Mouse (Mus musculus) hematopoietic stem cell, adult 5-6 weeks (primary cell): Measurements from ENCODE around the gene Ift122. TPM values are rescaled to one million over a fixed set of nuclear protein-coding genes. Genes with fewer than 3 reads are reported as not detected.

ENCODE experiments used
- ATAC-seq, 2 experiments: fragments of 125-278 bp in 1 of 2; replicated peaks in 1 of 2; 2 replicates each; pipeline ENCODE4 v1.8.0; 2016 to 2017; ENCODE audit warnings: inconsistent platforms in 2 of 2, mild to moderate bottlenecking in 2 of 2, moderate number of reproducible peaks in 2 of 2, low read depth in 1 of 2, moderate TSS enrichment in 1 of 2; ENCODE audit not compliant: low FRiP score in 2 of 2, poor library complexity in 2 of 2, severe bottlenecking in 2 of 2, insufficient read depth in 1 of 2, low TSS enrichment in 1 of 2
- total RNA-seq: library from RNA; stranded (forward); fragments of 172-1452, 232-1000 nt; gene quantifications from 2 replicates; pipeline ENCODE4 v1.2.3, GENCODE M21; 2017

The Ift122 gene
- total RNA-seq, 1 experiment from 2014 or later, result 10.6 TPM

DNA sequence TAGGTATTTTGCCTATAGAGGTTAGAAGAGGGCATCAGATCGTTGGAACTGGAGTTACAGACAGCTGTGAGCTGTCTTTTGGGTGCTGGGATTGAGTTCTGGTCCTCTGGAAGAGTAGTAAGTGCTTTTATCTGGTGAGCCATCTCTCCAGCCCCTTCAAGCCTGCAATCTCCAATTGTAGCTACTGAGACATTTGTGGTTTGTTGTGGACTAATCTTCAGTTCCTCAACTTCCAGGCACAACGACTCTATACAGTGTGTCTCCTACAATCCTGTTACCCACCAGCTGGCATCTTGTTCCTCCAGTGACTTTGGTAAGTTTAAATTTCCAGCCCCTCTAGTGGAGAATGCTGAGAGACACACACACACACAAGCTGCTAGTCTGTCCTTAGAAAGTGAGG, 24.0 kb downstream of the Ift122 start:
- ATAC-seq, result no peak

GRCm38 (mm10) chr6:115878694-115879093, 25.4 kb downstream of the Ift122 start:
- no peak for ATAC-seq

- no peak for ATAC-seq
These were observed 26.5 kb downstream of the Ift122 start for GRCm38 (mm10) chr6:115879736-115880135.

DNA sequence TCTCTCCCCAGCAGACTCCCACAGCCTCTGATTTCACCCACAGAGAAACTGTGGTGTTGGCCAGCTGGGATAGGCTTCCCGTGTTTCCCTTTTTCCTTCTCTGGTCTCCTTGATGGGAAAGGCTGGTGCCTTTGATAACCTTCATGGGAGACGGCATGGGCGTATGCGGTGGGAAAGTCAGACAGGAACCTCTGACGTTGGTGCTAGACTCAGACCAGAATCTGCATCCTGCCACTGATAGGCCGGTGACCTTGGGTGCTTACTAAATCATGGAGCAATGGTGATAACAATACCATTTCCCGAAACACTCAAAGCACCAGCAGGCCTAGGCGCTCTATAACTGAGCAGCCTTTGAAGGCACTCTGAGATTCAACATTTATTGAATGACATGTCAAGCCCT, 27.5 kb downstream of the Ift122 start:
- ATAC-seq, result no peak

DNA sequence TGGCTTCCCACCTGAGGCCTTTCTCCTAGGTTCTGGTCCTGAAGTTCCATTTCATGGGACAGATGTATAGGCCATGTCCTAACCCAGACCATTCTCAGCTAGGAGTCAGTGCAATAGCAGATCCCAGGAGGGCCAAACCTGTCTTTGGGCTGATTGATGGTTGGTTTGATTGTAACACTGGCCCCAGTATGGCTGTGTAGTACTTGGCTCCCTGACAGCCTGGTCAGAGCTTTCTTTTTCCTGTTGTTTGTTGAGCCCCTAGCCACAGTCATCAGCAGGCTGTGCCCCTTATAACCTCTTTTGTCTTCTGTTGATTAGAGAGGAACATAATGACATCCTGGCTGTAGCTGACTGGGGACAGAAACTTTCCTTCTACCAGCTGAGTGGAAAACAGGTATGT, 30.7 kb downstream of the Ift122 start:
- no peak for ATAC-seq

- peak; percentile 81 to 83 for ATAC-seq
These were observed 33.6 kb downstream of the Ift122 start for GRCm38 (mm10) chr6:115886894-115887293.

DNA sequence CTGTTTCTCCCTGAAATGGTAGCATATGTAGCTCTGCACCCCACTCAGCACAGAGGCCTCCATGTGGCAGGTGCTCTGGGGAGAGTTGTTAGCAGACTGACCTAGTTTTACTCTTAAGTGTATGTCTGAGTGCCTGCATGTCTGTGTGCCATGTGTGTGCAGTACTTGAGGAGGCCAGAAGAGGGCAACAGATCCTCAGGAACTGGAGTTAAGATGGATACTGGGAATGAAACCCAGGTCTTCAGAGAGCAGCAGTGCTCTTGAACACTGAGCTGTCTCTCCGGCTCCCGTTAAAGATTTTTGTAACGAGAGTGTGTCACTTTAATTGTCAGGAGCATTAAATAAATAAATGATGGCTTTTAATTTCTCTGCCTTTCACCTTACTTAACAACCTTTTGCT, 35.0 kb downstream of the Ift122 start:
- ATAC-seq, result no peak

- ATAC-seq, result no peak
These were observed 37.3 kb downstream of the Ift122 start for GRCm38 (mm10) chr6:115890601-115891000.

DNA sequence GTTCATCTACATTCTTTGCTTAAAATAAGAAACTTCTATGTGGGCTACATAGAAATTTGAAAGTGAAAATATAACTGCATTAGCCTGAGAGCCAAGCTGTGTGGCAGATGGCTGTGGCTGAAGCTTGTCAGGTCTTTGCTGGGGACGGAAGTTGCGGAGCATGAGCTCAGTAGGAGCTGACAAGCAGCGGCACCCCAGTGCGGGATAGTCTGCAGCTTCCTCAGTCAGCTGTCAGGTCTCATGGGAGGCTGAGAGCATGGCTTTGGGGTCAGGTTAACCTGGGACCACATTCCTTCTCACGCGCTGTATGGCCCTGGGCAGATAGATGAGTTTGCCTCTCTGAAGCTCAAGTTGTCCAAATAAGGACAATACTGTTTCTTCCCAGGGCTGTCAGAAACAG, 37.8 kb downstream of the Ift122 start:
- no peak for ATAC-seq

DNA sequence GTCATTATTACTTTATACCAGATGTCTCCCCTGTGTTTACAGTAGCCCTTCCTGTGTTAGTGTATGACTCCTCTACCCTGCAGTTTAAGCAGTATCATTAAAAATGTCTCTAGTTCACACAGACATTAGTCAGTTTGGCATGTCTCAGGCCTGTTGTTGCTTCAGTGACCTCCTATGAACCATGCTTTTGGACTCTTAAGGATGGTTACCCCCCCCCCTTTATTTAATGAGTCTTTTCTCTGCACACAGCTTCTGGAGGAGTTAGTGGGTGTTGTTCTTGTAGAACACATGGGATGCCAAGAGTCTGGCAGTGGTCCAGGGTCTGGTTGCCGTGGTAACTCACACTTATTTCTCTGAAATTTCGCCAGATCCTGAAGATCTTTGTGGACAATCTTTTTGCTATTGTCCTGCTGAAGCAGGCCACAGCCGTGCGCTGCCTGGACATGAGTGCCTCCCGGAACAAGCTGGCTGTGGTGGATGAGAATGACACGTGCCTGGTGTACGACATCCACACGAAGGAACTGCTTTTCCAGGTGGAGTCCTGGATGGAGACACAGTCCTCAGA, 38.3 kb downstream of the Ift122 start:
- no peak for ATAC-seq

DNA sequence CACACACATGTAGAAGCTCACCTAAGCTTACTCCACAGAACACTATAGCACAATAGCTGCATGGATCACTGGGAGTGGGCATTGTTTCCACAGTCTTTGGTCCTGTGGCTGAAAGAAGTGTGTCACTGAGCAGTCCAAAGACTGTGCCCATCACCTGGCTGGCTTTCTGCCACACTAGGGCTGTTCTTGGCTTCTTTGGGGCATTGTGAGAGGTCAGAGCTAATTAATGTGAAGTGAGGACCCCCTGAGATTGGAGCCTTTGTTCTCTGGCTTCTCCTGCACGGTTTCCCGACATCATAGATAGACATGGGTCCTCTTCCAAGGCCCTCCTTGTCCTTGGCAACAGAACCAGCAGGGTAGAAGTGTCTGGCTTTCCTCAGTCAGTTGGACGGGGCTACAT, 39.1 kb downstream of the Ift122 start:
- ATAC-seq, result no peak

DNA sequence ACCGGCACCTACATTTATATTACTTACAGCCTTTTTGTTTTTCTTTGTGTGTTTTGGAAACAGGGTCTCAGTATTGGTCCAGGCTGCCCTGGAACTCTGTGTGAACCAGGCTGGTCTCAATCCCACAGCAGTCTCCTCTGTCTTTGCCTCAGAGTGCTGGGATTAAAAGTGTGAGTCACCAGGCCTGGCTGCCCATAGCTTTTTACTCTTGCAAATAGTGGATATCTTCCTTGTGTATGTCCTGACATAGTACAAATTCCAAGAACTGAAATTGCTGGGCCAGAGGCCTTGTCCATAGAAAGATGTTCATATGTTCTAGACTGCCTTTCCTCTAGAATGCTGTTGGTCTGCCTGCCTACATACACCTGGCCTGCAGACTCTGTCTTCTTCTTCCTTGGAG, 43.1 kb downstream of the Ift122 start:
- ATAC-seq, result no peak

DNA sequence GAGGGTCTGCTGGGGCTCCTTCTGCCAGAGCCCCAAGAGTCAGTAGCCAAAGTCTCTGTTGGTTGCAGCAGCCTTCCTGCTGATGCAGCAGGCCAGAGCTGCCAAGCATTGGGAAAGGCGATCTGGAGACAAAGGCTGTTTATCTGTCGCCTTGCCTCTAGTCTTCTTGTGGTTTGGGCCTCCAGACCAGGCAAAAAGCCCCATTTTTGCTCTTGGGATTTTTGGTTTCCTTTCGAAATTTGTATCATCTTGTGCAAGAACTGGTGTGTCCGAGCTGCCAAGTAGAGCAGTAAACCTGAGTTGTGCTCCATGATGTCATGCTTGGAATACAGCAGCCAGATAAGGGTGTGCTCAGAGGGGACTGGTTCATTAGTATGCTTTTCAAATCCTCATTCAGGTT, 43.8 kb downstream of the Ift122 start:
- peak in 1 of 2 experiments; percentile 18; a peak in 2 of 4 replicates for ATAC-seq

DNA sequence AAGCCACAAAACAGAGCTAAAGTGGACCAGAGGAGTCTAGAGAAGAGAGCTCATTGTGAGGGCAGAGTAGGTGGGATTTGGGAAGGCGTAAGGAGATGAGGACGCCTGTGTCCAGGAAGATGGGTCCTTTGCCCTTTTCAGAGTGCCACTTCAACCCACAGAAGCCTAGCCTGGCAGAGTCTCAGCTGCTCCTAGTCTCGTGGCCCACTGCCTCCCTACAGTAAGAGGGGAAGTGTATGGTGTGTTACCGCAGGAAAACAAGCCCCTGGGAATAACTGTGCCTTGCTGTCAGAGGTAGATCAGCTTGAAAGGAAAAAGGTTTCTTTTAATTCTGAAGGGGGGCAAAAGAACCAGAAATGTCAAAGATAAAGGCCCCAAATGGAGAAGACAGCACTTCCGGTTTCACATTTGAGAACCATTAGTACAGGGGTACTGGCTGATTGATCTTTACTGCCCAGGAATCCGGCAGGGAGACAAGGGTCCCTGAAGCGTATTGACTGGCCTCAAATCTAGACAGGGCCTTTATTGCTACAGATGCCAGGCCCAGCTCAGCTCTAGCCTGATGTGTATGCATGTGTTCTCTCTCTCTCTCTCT, 44.8 kb downstream of the Ift122 start:
- no peak for ATAC-seq

DNA sequence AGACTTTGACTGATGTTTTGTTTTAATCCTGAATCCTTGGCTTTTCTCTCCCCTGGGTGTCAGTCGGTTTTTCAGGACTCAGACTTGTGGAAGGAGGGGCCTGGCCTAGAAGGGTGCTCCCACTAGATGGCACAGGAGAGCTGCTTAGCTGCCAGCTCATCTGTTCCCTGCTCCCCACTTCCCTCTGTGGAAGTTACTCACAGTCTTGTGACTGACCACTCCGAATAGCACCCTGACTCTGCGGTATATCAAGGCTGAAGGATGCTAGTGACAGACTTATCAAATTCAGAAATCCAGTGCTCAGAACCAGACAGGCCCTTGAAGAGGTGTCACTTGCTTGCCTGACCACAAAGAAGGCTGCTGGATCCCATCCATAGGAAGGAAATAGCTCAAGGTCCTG, 47.8 kb downstream of the Ift122 start:
- peak; percentile 72 to 79 for ATAC-seq

- ATAC-seq, result no peak
These were observed 48.2 kb downstream of the Ift122 start for GRCm38 (mm10) chr6:115901489-115901931.

GRCm38 (mm10) chr6:115902545-115902944, 49.3 kb downstream of the Ift122 start:
- no peak for ATAC-seq

DNA sequence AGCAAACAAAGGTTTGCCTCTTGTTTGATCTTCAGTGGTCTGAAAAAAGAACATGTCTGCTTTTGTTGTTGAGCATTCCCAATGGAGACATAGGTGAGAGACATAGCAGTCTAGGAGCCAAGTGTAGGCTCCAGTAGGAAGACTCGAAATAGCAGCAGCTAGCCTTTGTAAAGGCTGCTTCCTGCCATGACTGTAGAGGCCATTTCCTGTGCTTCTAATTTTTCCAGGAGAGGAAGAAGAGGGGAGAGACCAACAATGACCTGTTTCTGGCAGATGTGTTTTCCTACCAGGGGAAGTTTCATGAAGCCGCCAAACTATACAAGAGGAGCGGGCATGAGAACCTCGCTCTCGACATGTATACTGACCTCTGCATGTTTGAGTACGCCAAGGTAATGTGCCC, 52.3 kb downstream of the Ift122 start:
- no peak for ATAC-seq

GRCm38 (mm10) chr6:115906455-115906854, 53.2 kb downstream of the Ift122 start:
- peak; percentile 8 to 30; a peak in 1 of 4 replicates for ATAC-seq
